Mouse (Mus musculus) myocyte (in vitro differentiated cells): ENCODE results near the gene Soat1.

Source experiments
- CEBPB ChIP-seq: IDR thresholded peaks from 2 replicates; pipeline ENCODE4 v1.6.1; 2011; ENCODE audit warnings: mild to moderate bottlenecking, moderate library complexity; ENCODE audit not compliant: poor library complexity, insufficient read depth, severe bottlenecking
- E2F4 ChIP-seq: IDR thresholded peaks from one replicate; pipeline ENCODE4 v1.6.1; 2011; ENCODE audit warnings: mild to moderate bottlenecking, control low read depth, moderate library complexity; ENCODE audit not compliant: insufficient read depth
- MAX ChIP-seq: IDR thresholded peaks from one replicate; pipeline ENCODE4 v1.6.1; 2011; ENCODE audit warnings: low read depth, mild to moderate bottlenecking, control low read depth
- MYOD1 ChIP-seq, 3 experiments: IDR thresholded peaks; one replicate each; pipeline ENCODE4 v1.6.1; 2011; ENCODE audit warnings: control low read depth in 2 of 3, low read depth in 2 of 3, mild to moderate bottlenecking in 2 of 3, moderate library complexity in 1 of 3; ENCODE audit not compliant: insufficient read length in 2 of 3, control insufficient read depth in 1 of 3
- MYOG ChIP-seq, 3 experiments: IDR thresholded peaks; one replicate each; pipeline ENCODE4 v1.6.1; 2011; ENCODE audit warnings: control low read depth in 2 of 3, low read depth in 2 of 3, mild to moderate bottlenecking in 2 of 3; ENCODE audit not compliant: insufficient read length in 2 of 3, control insufficient read depth in 1 of 3, insufficient read depth in 1 of 3
- POLR2A ChIP-seq: IDR thresholded peaks from one replicate; pipeline ENCODE4 v1.6.1; 2011; ENCODE audit warnings: low read depth, mild to moderate bottlenecking, control low read depth, moderate library complexity; ENCODE audit not compliant: insufficient read length
- POLR2AphosphoS2 ChIP-seq: IDR thresholded peaks from one replicate; pipeline ENCODE4 v1.6.1; 2011; ENCODE audit warnings: low read depth, control low read depth; ENCODE audit not compliant: insufficient read length
- REST ChIP-seq: IDR thresholded peaks from one replicate; pipeline ENCODE4 v1.6.1; 2011; ENCODE audit warnings: mild to moderate bottlenecking, control low read depth, moderate library complexity; ENCODE audit not compliant: insufficient read depth, insufficient read length
- SRF ChIP-seq: IDR thresholded peaks from one replicate; pipeline ENCODE4 v1.6.1; 2011; ENCODE audit warnings: low read depth; ENCODE audit not compliant: control insufficient read depth, insufficient read length
- TCF12 ChIP-seq: IDR thresholded peaks from one replicate; pipeline ENCODE4 v1.6.1; 2011; ENCODE audit warnings: mild to moderate bottlenecking, control low read depth; ENCODE audit not compliant: poor library complexity, insufficient read depth, severe bottlenecking
- TCF3 ChIP-seq: IDR thresholded peaks from one replicate; pipeline ENCODE4 v1.6.1; 2011; ENCODE audit warnings: low read depth, control low read depth; ENCODE audit not compliant: insufficient read length
- USF1 ChIP-seq: IDR thresholded peaks from one replicate; pipeline ENCODE4 v1.6.1; 2011; ENCODE audit warnings: low read depth, mild to moderate bottlenecking, control low read depth, moderate library complexity

GRCm38 (mm10) chr1:156393148-156393547 is 81.0 kb downstream of the Soat1 start:
- TF ChIP-seq USF1: no peak
- TF ChIP-seq POLR2AphosphoS2: no peak
- no peak for TF ChIP-seq MAX
- no peak for TF ChIP-seq POLR2A
- no peak for TF ChIP-seq CEBPB
- TF ChIP-seq TCF12: no peak
- TF ChIP-seq SRF: no peak
- TF ChIP-seq MYOG (IDR thresholded peaks at IDR 0.05; ENCODE audit: control insufficient read depth in 1 of 3, insufficient read depth in 1 of 3, insufficient read length in 2 of 3, low read depth in 2 of 3): no peak
- TF ChIP-seq E2F4: no peak
- no peak for TF ChIP-seq MYOD1 (IDR thresholded peaks at IDR 0.05; ENCODE audit: control insufficient read depth in 1 of 3, insufficient read length in 2 of 3, low read depth in 2 of 3)
- TF ChIP-seq REST: no peak
- TF ChIP-seq TCF3: no peak
